Mouse (Mus musculus) right cerebral cortex, adult 18-20 months (tissue): ENCODE results near the gene Limd2.
"Not testable (repeated sequence)": the region's sequence is repeated elsewhere in the genome, so short reads cannot be mapped to it uniquely, and the experiment has no call there.

Experiments used
- DNase-seq: peaks from one replicate; pipeline ENCODE4 v3.0.0; 2022; ENCODE audit warnings: mixed read lengths

Gene Limd2

GRCm38 (mm10) chr11:106170807-106171206 lies 10.1 kb upstream of the Limd2 start:
- no peak for DNase-seq

GRCm38 (mm10) chr11:106167435-106167834 lies 6.8 kb upstream of the Limd2 start:
- DNase-seq, result no peak

GRCm38 (mm10) chr11:106164601-106165180 lies 4.0 kb upstream of the Limd2 start:
- no peak for DNase-seq

- no peak for DNase-seq
Observed at GRCm38 (mm10) chr11:106163546-106163945, 2.9 kb upstream of the Limd2 start.

GRCm38 (mm10) chr11:106162237-106162636 lies 1.6 kb upstream of the Limd2 start:
- no peak for DNase-seq

- DNase-seq, result peak; percentile 89
Observed at GRCm38 (mm10) chr11:106159921-106160840, 479 bp downstream of the Limd2 start.

GRCm38 (mm10) chr11:106159216-106159920 lies 1.3 kb downstream of the Limd2 start:
- no peak for DNase-seq

GRCm38 (mm10) chr11:106158930-106159215 lies 1.8 kb downstream of the Limd2 start:
- no peak for DNase-seq

GRCm38 (mm10) chr11:106158081-106158929 lies 2.4 kb downstream of the Limd2 start:
- no peak for DNase-seq

GRCm38 (mm10) chr11:106157154-106157553 lies 3.5 kb downstream of the Limd2 start:
- no peak for DNase-seq

GRCm38 (mm10) chr11:106156257-106156656 lies 4.4 kb downstream of the Limd2 start:
- DNase-seq, result no peak

- no peak for DNase-seq
Observed at GRCm38 (mm10) chr11:106155761-106156160, 4.9 kb downstream of the Limd2 start.

GRCm38 (mm10) chr11:106154770-106155169 lies 5.9 kb downstream of the Limd2 start:
- DNase-seq, result no peak

GRCm38 (mm10) chr11:106154091-106154490 lies 6.6 kb downstream of the Limd2 start:
- DNase-seq, result no peak

- DNase-seq, result peak; percentile 80
Observed at GRCm38 (mm10) chr11:106152132-106152531, 8.5 kb downstream of the Limd2 start.

GRCm38 (mm10) chr11:106151219-106151618 lies 9.4 kb downstream of the Limd2 start:
- no peak for DNase-seq

- DNase-seq, result no peak
Observed at GRCm38 (mm10) chr11:106134580-106135528, 25.8 kb downstream of the Limd2 start.

GRCm38 (mm10) chr11:106132516-106132915 lies 28.1 kb downstream of the Limd2 start:
- no peak for DNase-seq

- DNase-seq, result no peak
Observed at GRCm38 (mm10) chr11:106129477-106129876, 31.2 kb downstream of the Limd2 start.

- DNase-seq, result not testable (repeated sequence)
Observed at GRCm38 (mm10) chr11:106126727-106127373, 33.8 kb downstream of the Limd2 start.

- no peak for DNase-seq
Observed at GRCm38 (mm10) chr11:106125827-106126226, 34.8 kb downstream of the Limd2 start.
